Comparison of ENCODE assay signal across 8 mouse cellular contexts in the genomic region with DNA sequence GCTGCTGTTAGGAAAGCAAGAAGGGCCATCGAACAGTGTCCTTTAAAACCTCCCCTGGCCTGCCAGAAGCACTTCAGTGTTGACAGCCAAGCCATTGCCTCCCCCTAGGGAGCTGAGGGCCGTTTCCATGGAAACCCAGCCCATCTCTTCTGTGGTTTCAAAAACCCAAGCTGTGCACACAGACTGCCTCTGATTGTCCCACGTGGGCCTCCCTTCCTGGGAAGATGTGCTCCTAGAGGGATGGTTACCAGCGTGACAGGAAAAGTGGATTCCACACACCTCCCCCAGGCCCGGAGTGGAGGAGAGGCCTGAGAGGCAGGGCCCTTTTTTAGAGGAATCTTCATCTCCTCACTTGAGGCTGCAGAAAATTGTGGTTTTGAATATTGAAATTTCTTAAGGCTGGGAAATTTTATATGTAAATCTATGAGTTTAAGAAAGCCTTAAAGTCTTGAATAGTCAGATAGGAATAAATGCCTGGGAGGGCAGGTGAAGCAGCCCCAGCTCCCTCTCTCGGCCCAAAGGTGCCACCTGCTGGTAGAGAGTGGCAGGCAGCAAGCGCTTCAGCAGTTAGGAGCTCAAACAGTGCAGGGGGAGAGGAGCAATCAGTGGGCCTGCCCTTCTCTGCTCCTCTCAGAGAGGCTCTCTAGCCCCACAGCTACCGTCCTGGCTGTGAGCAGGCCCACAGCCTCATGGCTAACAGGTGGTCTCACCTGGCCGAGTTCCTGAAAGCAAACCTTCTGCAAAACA. TPM values are rescaled to one million over a fixed set of nuclear protein-coding genes. Genes with fewer than 3 reads are reported as not detected.
DNase-seq lines count a peak whose midpoint lies in the region; ATAC-seq and TF ChIP-seq lines count a peak whose summit lies in the region.

No protein-coding gene starts in this region.

- no peak overlapping the region for H3K9ac ChIP-seq in kidney, embryonic 14.5 days (ENCODE audit: low read depth, low read length)
- H3K9ac ChIP-seq in limb, embryonic 14.5 days (ENCODE audit: low read depth, low read length, severe bottlenecking), result no peak overlapping the region

- intact Hi-C loops in gastrocnemius, postnatal 14 days (cut with DNase I; ENCODE audit: low total_unique reads), result loop anchor here (2.0 kb wide), 1 partner anchor 208 kb away; no protein-coding TSS in a partner anchor

- 24% methylated on average over 9 of the region's 9 CpGs for WGBS in kidney, embryonic 14.5 days
- WGBS in limb, embryonic 14.5 days, result 31% methylated on average over 9 of the region's 9 CpGs

- H3K9me3 ChIP-seq in kidney, embryonic 14.5 days (ENCODE audit: control insufficient read depth, low read length), result no peaks in the 10 kb centered on the region
- H3K9me3 ChIP-seq in limb, embryonic 14.5 days (ENCODE audit: control insufficient read depth, low read length), result no peaks in the 10 kb centered on the region

- H3K4me2 ChIP-seq in kidney, embryonic 14.5 days (replicated peaks; ENCODE audit: low read depth, low read length), result no peak overlapping the region
- H3K4me2 ChIP-seq in limb, embryonic 14.5 days (replicated peaks; ENCODE audit: low read depth, low read length, severe bottlenecking), result no peak overlapping the region

- H3K4me1 ChIP-seq in kidney, embryonic 14.5 days (ENCODE audit: control insufficient read depth, insufficient read depth, low read length), result no peaks in the 10 kb centered on the region
- H3K4me1 ChIP-seq in limb, embryonic 14.5 days (ENCODE audit: control insufficient read depth, insufficient read depth, low read length), result no peaks in the 10 kb centered on the region

- no peaks in the 10 kb centered on the region for H3K27me3 ChIP-seq in kidney, embryonic 14.5 days (ENCODE audit: control insufficient read depth, insufficient read depth, low read length)
- no peaks in the 10 kb centered on the region for H3K27me3 ChIP-seq in limb, embryonic 14.5 days (ENCODE audit: control insufficient read depth, insufficient read depth, low read length)

- no peaks in the 10 kb centered on the region for H3K36me3 ChIP-seq in kidney, embryonic 14.5 days (ENCODE audit: control insufficient read depth, insufficient read depth, low read length)
- no peaks in the 10 kb centered on the region for H3K36me3 ChIP-seq in limb, embryonic 14.5 days (ENCODE audit: control insufficient read depth, insufficient read depth, low read length)

- no peak overlapping the region for H3K4me3 ChIP-seq in kidney, embryonic 14.5 days (ENCODE audit: low read length)
- H3K4me3 ChIP-seq in limb, embryonic 14.5 days (replicated peaks; ENCODE audit: low read length), result no peak overlapping the region

- peak; percentile 65 for DNase-seq in 3T3-L1 (ENCODE audit: low read depth, low spot score)
- peak; percentile 64 to 66 for DNase-seq in adrenal gland, adult 18-20 months (ENCODE audit: low spot score in 2 of 2)
- DNase-seq in embryo, embryonic 11 days, result peak; percentile 85
- DNase-seq in gastrocnemius, postnatal 14 days, result peak; percentile 63
- DNase-seq in limb, embryonic 14.5 days (ENCODE audit: low spot score), result peak; percentile 32
- peak; percentile 23 for DNase-seq in ovary, postnatal 10 days (ENCODE audit: low spot score)
- no peak for DNase-seq in spleen, postnatal 36 days (ENCODE audit: low spot score in 2 of 2)

- peak; percentile 64 for ATAC-seq in kidney, embryonic 14.5 days (ENCODE audit: low FRiP score, low TSS enrichment)
- ATAC-seq in limb, embryonic 14.5 days (ENCODE audit: low FRiP score, low read depth), result peak; percentile 65; the same call in 1 of the 2 replicates

- no peak for TF ChIP-seq POLR2A in limb, embryonic 14.5 days (IDR thresholded peaks at IDR 0.05; ENCODE audit: borderline replicate concordance, extremely low read depth, insufficient read depth, insufficient read length)

- no peak overlapping the region for H3K27ac ChIP-seq in kidney, embryonic 14.5 days (ENCODE audit: low read depth, low read length)
- H3K27ac ChIP-seq in limb, embryonic 14.5 days (replicated peaks; ENCODE audit: low read depth, low read length), result no peak overlapping the region

RNA-seq across cellular contexts. Expression of a gene that starts 54.4 kb away (rescaled TPM):
- total RNA-seq in adrenal gland, adult 18-20 months (2021), result 10 to 100 TPM; 32.5 to 47.3 TPM
- 10 to 100 TPM; 63.6 to 66.6 TPM for total RNA-seq in gastrocnemius, postnatal 14 days (2021)
- polyA plus RNA-seq in kidney, embryonic 14.5 days (2014; fragmentation: Nextera tagmentation; extraction: Ambion mirVana), result 61.6 and 120 TPM in 2 replicates
- polyA plus RNA-seq in limb, embryonic 14.5 days (2012; rRNA removed), result 175 and 240 TPM in 2 replicates
- polyA plus RNA-seq in limb, embryonic 14.5 days (2014; fragmentation: Nextera tagmentation; extraction: Ambion mirVana), result 145 and 171 TPM in 2 replicates

Comparison
In these comparisons a context has a peak if more than half of its experiments do, and no peak if none do; other contexts are left out.
1. DNase-seq: peak in 3T3-L1 (single experiment), adrenal gland, adult 18-20 months (2 of 2), embryo, embryonic 11 days (single experiment), gastrocnemius, postnatal 14 days (single experiment), limb, embryonic 14.5 days (single experiment) and ovary, postnatal 10 days (single experiment); none in spleen, postnatal 36 days (0 of 2).